ENCODE assay signal across 10 mouse cellular contexts in genomic region chr11:100724919-100725512, GRCm38 (mm10). TPM values are rescaled to one million over a fixed set of nuclear protein-coding genes. Genes with fewer than 3 reads are reported as not detected.
DNase-seq lines count a peak whose midpoint lies in the region; ATAC-seq and TF ChIP-seq lines count a peak whose summit lies in the region.
"Had no signal": no experiment of that assay in that cellular context is flagged by ENCODE, and none has a peak within 500 bp of the region (broad histone marks: within the 10 kb centered on the region; RNA-seq: fewer than 3 reads in every experiment).

No protein-coding gene starts in this region.

- peaks cover 29% of the 10 kb centered on the region; the same call in 1 of the 2 replicates for H3K36me3 ChIP-seq in limb, embryonic 12.5 days
- peaks cover 5% of the 10 kb centered on the region for H3K36me3 ChIP-seq in stomach, embryonic 14.5 days (ENCODE audit: control insufficient read depth, insufficient read depth, low read length)
- peaks cover 6% of the 10 kb centered on the region; the same call in 1 of the 2 replicates for H3K36me3 ChIP-seq in forebrain, embryonic 13.5 days (ENCODE audit: poor library complexity, severe bottlenecking)

- intact Hi-C loops in left cerebral cortex, adult 2 months (cut with DNase I), result no loop called here
- intact Hi-C loops in left cerebral cortex, postnatal 36 days (cut with DNase I), result no loop called here

- no peak for DNase-seq in left cerebral cortex, adult 2 months (ENCODE audit: extremely low spot score in 1 of 2, low spot score in 2 of 2)
- no peak for DNase-seq in left cerebral cortex, postnatal 36 days (ENCODE audit: low spot score in 2 of 2)
- DNase-seq in heart, adult 8-10 months (ENCODE audit: low spot score), result peak; percentile 69
- DNase-seq in spleen, adult 18-20 months, result no peak
- no peak for DNase-seq in natural killer cell, adult 2 months (ENCODE audit: low spot score in 2 of 2)

- no peaks in the 10 kb centered on the region for H3K9me3 ChIP-seq in limb, embryonic 12.5 days
- no peaks in the 10 kb centered on the region for H3K9me3 ChIP-seq in stomach, embryonic 14.5 days (ENCODE audit: control insufficient read depth, low read depth, low read length)
- H3K9me3 ChIP-seq in forebrain, embryonic 13.5 days (replicated peaks), result no peaks in the 10 kb centered on the region
- H3K9me3 ChIP-seq: midbrain, embryonic 12.5 days had no signal

- H3K4me1 ChIP-seq in limb, embryonic 12.5 days (replicated peaks), result peaks cover 13% of the 10 kb centered on the region
- peaks cover 17% of the 10 kb centered on the region for H3K4me1 ChIP-seq in stomach, embryonic 14.5 days (ENCODE audit: control insufficient read depth, insufficient read depth, low read length)
- peaks cover 19% of the 10 kb centered on the region for H3K4me1 ChIP-seq in forebrain, embryonic 13.5 days

- no peak overlapping the region for H3K4me3 ChIP-seq in left cerebral cortex, adult 2 months
- H3K4me3 ChIP-seq in limb, embryonic 12.5 days (replicated peaks), result no peak overlapping the region
- H3K4me3 ChIP-seq in stomach, embryonic 14.5 days (ENCODE audit: low read depth, low read length), result no peak overlapping the region
- no peak overlapping the region for H3K4me3 ChIP-seq in forebrain, embryonic 13.5 days
- H3K4me3 ChIP-seq: midbrain, embryonic 12.5 days had no signal

- H3K27me3 ChIP-seq in limb, embryonic 12.5 days, result no peaks in the 10 kb centered on the region
- no peaks in the 10 kb centered on the region for H3K27me3 ChIP-seq in stomach, embryonic 14.5 days (ENCODE audit: control insufficient read depth, insufficient read depth, low read length)
- no peaks in the 10 kb centered on the region for H3K27me3 ChIP-seq in forebrain, embryonic 13.5 days
- H3K27me3 ChIP-seq: midbrain, embryonic 12.5 days had no signal

- no peak for ATAC-seq in limb, embryonic 12.5 days (ENCODE audit: insufficient number of reproducible peaks, insufficient read depth, low FRiP score, low TSS enrichment, low read depth)
- no peak for ATAC-seq in stomach, embryonic 14.5 days (ENCODE audit: insufficient number of reproducible peaks, insufficient read depth, low FRiP score, low read depth)
- ATAC-seq in forebrain, embryonic 13.5 days, result no peak
- ATAC-seq: forebrain, embryonic 14.5 days had no signal

- 24% methylated on average over 5 of the region's 5 CpGs for WGBS in limb, embryonic 12.5 days
- 37% methylated on average over 5 of the region's 5 CpGs for WGBS in stomach, embryonic 14.5 days
- WGBS in forebrain, embryonic 13.5 days, result 65% methylated on average over 5 of the region's 5 CpGs

- no peak overlapping the region for H3K4me2 ChIP-seq in limb, embryonic 12.5 days
- H3K4me2 ChIP-seq in stomach, embryonic 14.5 days (replicated peaks; ENCODE audit: low read depth, low read length), result no peak overlapping the region; the same call in 1 of the 2 replicates
- no peak overlapping the region for H3K4me2 ChIP-seq in forebrain, embryonic 13.5 days
- H3K4me2 ChIP-seq: midbrain, embryonic 12.5 days had no signal

- H3K27ac ChIP-seq in left cerebral cortex, adult 2 months, result peak overlapping the region; percentile 64
- H3K27ac ChIP-seq in limb, embryonic 12.5 days, result peak overlapping the region; percentile 8; the same call in 1 of the 2 replicates
- H3K27ac ChIP-seq in stomach, embryonic 14.5 days (ENCODE audit: low read length), result peak overlapping the region; percentile 58
- H3K27ac ChIP-seq in forebrain, embryonic 13.5 days, result no peak overlapping the region
- H3K27ac ChIP-seq: midbrain, embryonic 12.5 days had no signal

- no peak for TF ChIP-seq CTCF in left cerebral cortex, adult 2 months (IDR thresholded peaks at IDR 0.05)

- no peak overlapping the region; the same call in 1 of the 2 replicates for H3K9ac ChIP-seq in limb, embryonic 12.5 days (replicated peaks)
- H3K9ac ChIP-seq in stomach, embryonic 14.5 days (replicated peaks; ENCODE audit: low read depth, low read length), result no peak overlapping the region
- no peak overlapping the region for H3K9ac ChIP-seq in forebrain, embryonic 13.5 days
- H3K9ac ChIP-seq: midbrain, embryonic 12.5 days had no signal

RNA-seq across cellular contexts. Expression of gene Hspb9, which starts 11.4 kb away (rescaled TPM):
- total RNA-seq in left cerebral cortex, adult 2 months (2021), result not detected
- total RNA-seq in left cerebral cortex, postnatal 36 days (2021), result not detected
- total RNA-seq in heart, adult 8-10 months (2022), result under 1 TPM in 1 of 4 experiments, not detected in 3; 0.37 TPM
- polyA plus RNA-seq in limb, embryonic 12.5 days (2016; fragmentation: Nextera tagmentation; extraction: Ambion mirVana), result 0.47 TPM in 1 of 2 replicates, not detected in the other
- 0.41 and 0.56 TPM in 2 replicates for polyA plus RNA-seq in stomach, embryonic 14.5 days (2014; fragmentation: Nextera tagmentation; extraction: Ambion mirVana)
- not detected in 2 replicates for polyA plus RNA-seq in forebrain, embryonic 13.5 days (2015; fragmentation: Nextera tagmentation; extraction: Ambion mirVana)
- polyA plus RNA-seq: forebrain, embryonic 14.5 days had no signal

RNA-seq across cellular contexts. Expression of gene Kat2a, which starts 12.8 kb away (rescaled TPM):
- total RNA-seq in left cerebral cortex, adult 2 months (2021), result 10 to 100 TPM; 60.5 to 61.7 TPM
- 10 to 100 TPM; 63.1 to 65.4 TPM for total RNA-seq in left cerebral cortex, postnatal 36 days (2021)
- total RNA-seq in heart, adult 8-10 months (2022), result 10 to 100 TPM; 12.3 to 14.0 (median 13.1) TPM
- 64.0 and 65.8 TPM in 2 replicates for polyA plus RNA-seq in limb, embryonic 12.5 days (2016; fragmentation: Nextera tagmentation; extraction: Ambion mirVana)
- polyA plus RNA-seq in stomach, embryonic 14.5 days (2014; fragmentation: Nextera tagmentation; extraction: Ambion mirVana), result 50.7 and 51.7 TPM in 2 replicates
- polyA plus RNA-seq in forebrain, embryonic 13.5 days (2015; fragmentation: Nextera tagmentation; extraction: Ambion mirVana), result 41.6 and 48.7 TPM in 2 replicates

RNA-seq across cellular contexts. Expression of gene Rab5c, which starts 13.0 kb away (rescaled TPM):
- total RNA-seq in left cerebral cortex, adult 2 months (2021), result 100 to 1,000 TPM; 139 to 142 TPM
- total RNA-seq in left cerebral cortex, postnatal 36 days (2021), result 100 to 1,000 TPM; 138 to 156 TPM
- total RNA-seq in heart, adult 8-10 months (2022), result 10 to 100 TPM; 47.1 to 62.6 (median 51.0) TPM
- 14.3 and 24.3 TPM in 2 replicates for polyA plus RNA-seq in limb, embryonic 12.5 days (2016; fragmentation: Nextera tagmentation; extraction: Ambion mirVana)
- 55.5 and 65.7 TPM in 2 replicates for polyA plus RNA-seq in stomach, embryonic 14.5 days (2014; fragmentation: Nextera tagmentation; extraction: Ambion mirVana)
- 22.7 and 23.1 TPM in 2 replicates for polyA plus RNA-seq in forebrain, embryonic 13.5 days (2015; fragmentation: Nextera tagmentation; extraction: Ambion mirVana)

RNA-seq across cellular contexts. Expression of gene Dhx58, which starts 20.9 kb away (rescaled TPM):
- total RNA-seq in left cerebral cortex, adult 2 months (2021), result 1 to 10 TPM; 3.0 to 3.7 TPM
- 1 to 10 TPM; 2.0 to 2.8 TPM for total RNA-seq in left cerebral cortex, postnatal 36 days (2021)
- total RNA-seq in heart, adult 8-10 months (2022), result 1 to 10 TPM in 1 of 4 experiments, under 1 TPM in 3; 0.38 to 1.1 (median 0.78) TPM
- polyA plus RNA-seq in limb, embryonic 12.5 days (2016; fragmentation: Nextera tagmentation; extraction: Ambion mirVana), result 3.3 and 3.8 TPM in 2 replicates
- 1.8 and 3.4 TPM in 2 replicates for polyA plus RNA-seq in stomach, embryonic 14.5 days (2014; fragmentation: Nextera tagmentation; extraction: Ambion mirVana)
- 1.8 and 2.1 TPM in 2 replicates for polyA plus RNA-seq in forebrain, embryonic 13.5 days (2015; fragmentation: Nextera tagmentation; extraction: Ambion mirVana)

RNA-seq across cellular contexts. Expression of gene Zfp385c, which starts 32.8 kb away (rescaled TPM):
- total RNA-seq in left cerebral cortex, adult 2 months (2021), result under 1 TPM; 0.16 to 0.26 TPM
- total RNA-seq in left cerebral cortex, postnatal 36 days (2021), result under 1 TPM; 0.39 to 0.47 TPM
- under 1 TPM; 0.09 to 0.53 (median 0.28) TPM for total RNA-seq in heart, adult 8-10 months (2022)
- polyA plus RNA-seq in limb, embryonic 12.5 days (2016; fragmentation: Nextera tagmentation; extraction: Ambion mirVana), result 0.70 and 0.74 TPM in 2 replicates
- polyA plus RNA-seq in stomach, embryonic 14.5 days (2014; fragmentation: Nextera tagmentation; extraction: Ambion mirVana), result 0.22 TPM in 1 of 2 replicates, not detected in the other
- 0.18 and 0.48 TPM in 2 replicates for polyA plus RNA-seq in forebrain, embryonic 13.5 days (2015; fragmentation: Nextera tagmentation; extraction: Ambion mirVana)
- polyA plus RNA-seq: forebrain, embryonic 14.5 days had no signal

Comparison
In these comparisons a context has a peak if more than half of its experiments do, and no peak if none do; other contexts are left out.
1. RNA of gene Kat2a, which starts 12.8 kb away (total RNA-seq): 63.1 to 65.4 TPM in left cerebral cortex, postnatal 36 days and 60.5 to 61.7 TPM in left cerebral cortex, adult 2 months; 12.3 to 14.0 TPM in heart, adult 8-10 months; every median in the first group is over 4 times any median in the second.